Mouse (Mus musculus) adrenal gland, postnatal 4 days (tissue): ENCODE data around the gene Kcnn3. TPM values are rescaled to one million over a fixed set of nuclear protein-coding genes. Genes with fewer than 3 reads are reported as not detected.

Source experiments
- DNase-seq, 2 experiments: peaks; one replicate each; pipeline ENCODE4 v3.0.0; 2021 to 2022; ENCODE audit warnings: low spot score in 2 of 2, mixed read lengths in 2 of 2
- long read RNA-seq, 2 experiments: library from polyadenylated mRNA; stranded (forward); transcript quantifications; one replicate each; pipeline ENCODE4 v2.0.0; 2021
- total RNA-seq, 2 experiments: library from RNA; stranded (reverse); gene quantifications; 2 replicates each; pipeline ENCODE4 v1.2.3; 2021

Gene Kcnn3
- 1 to 10 TPM; 6.6 to 7.2 TPM for total RNA-seq
- long read RNA-seq, experiment 1, partial matches to known transcripts: 0 of 1 reads
- long read RNA-seq, experiment 1, other reads (novel, unspliced or antisense): 1 of 1 reads
- long read RNA-seq, experiment 2: 0 reads

- peak in 1 of 2 experiments; percentile 58 for DNase-seq
Observed at GRCm38 (mm10) chr3:89519894-89520293, at the start of gene Kcnn3. Kcnn3 (plus strand) TSS chr3:89520164.

GRCm38 (mm10) chr3:89472280-89472679 is 47.7 kb upstream of the Kcnn3 start:
- DNase-seq: no peak

GRCm38 (mm10) chr3:89473838-89474237 is 46.1 kb upstream of the Kcnn3 start:
- DNase-seq: no peak

- no peak for DNase-seq
Observed at GRCm38 (mm10) chr3:89479055-89479454, 40.9 kb upstream of the Kcnn3 start.

- DNase-seq: no peak
Observed at GRCm38 (mm10) chr3:89481488-89481887, 38.5 kb upstream of the Kcnn3 start.

- DNase-seq: no peak
Observed at GRCm38 (mm10) chr3:89482249-89482648, 37.7 kb upstream of the Kcnn3 start.

- DNase-seq: peak; percentile 56 to 62
Observed at GRCm38 (mm10) chr3:89484766-89485524, 35.0 kb upstream of the Kcnn3 start.

GRCm38 (mm10) chr3:89486111-89486510 is 33.9 kb upstream of the Kcnn3 start:
- no peak for DNase-seq

GRCm38 (mm10) chr3:89486916-89487702 is 32.9 kb upstream of the Kcnn3 start:
- no peak for DNase-seq

GRCm38 (mm10) chr3:89490790-89491189 is 29.2 kb upstream of the Kcnn3 start:
- no peak for DNase-seq

- no peak for DNase-seq
Observed at GRCm38 (mm10) chr3:89491559-89491958, 28.4 kb upstream of the Kcnn3 start.

GRCm38 (mm10) chr3:89492701-89493151 is 27.2 kb upstream of the Kcnn3 start:
- DNase-seq: no peak

GRCm38 (mm10) chr3:89494630-89495029 is 25.3 kb upstream of the Kcnn3 start:
- DNase-seq: no peak

GRCm38 (mm10) chr3:89496366-89496765 is 23.6 kb upstream of the Kcnn3 start:
- no peak for DNase-seq

- no peak for DNase-seq
Observed at GRCm38 (mm10) chr3:89499696-89500095, 20.3 kb upstream of the Kcnn3 start.

GRCm38 (mm10) chr3:89501486-89501885 is 18.5 kb upstream of the Kcnn3 start:
- DNase-seq: no peak

GRCm38 (mm10) chr3:89502551-89502950 is 17.4 kb upstream of the Kcnn3 start:
- no peak for DNase-seq

GRCm38 (mm10) chr3:89508041-89508440 is 11.9 kb upstream of the Kcnn3 start:
- DNase-seq: no peak

GRCm38 (mm10) chr3:89510979-89511378 is 9.0 kb upstream of the Kcnn3 start:
- DNase-seq: peak in 1 of 2 experiments; percentile 37

- DNase-seq: no peak
Observed at GRCm38 (mm10) chr3:89511400-89511799, 8.6 kb upstream of the Kcnn3 start.

GRCm38 (mm10) chr3:89512225-89512624 is 7.7 kb upstream of the Kcnn3 start:
- no peak for DNase-seq

- no peak for DNase-seq
Observed at GRCm38 (mm10) chr3:89515444-89515843, 4.5 kb upstream of the Kcnn3 start.
